Mouse (Mus musculus) forebrain, embryonic 16.5 days (tissue): ENCODE results near the gene Gab1. TPM values are rescaled to one million over a fixed set of nuclear protein-coding genes. Genes with fewer than 3 reads are reported as not detected.

Experiments
- ATAC-seq: fragments of 200-750 bp; cut with Nextera tagmentation; 2 replicates; pipeline ENCODE4 v1.8.0; 2017; ENCODE audit warnings: mild to moderate bottlenecking, moderate library complexity
- H3K27ac ChIP-seq: fragments of 300-500 bp; sonication (generic); 2 replicates; pipeline ENCODE4 v1.5.1; 2014; ENCODE audit warnings: low read length, control low read depth
- H3K27me3 ChIP-seq: fragments of 300-500 bp; sonication (generic); replicated peaks from 2 replicates; pipeline ENCODE4 v1.6.1; 2014; ENCODE audit warnings: low read length; ENCODE audit not compliant: control insufficient read depth, insufficient read depth
- H3K36me3 ChIP-seq: fragments of 300-500 bp; sonication (generic); 2 replicates; pipeline ENCODE4 v1.6.1; 2014; ENCODE audit not compliant: control insufficient read depth, insufficient read depth
- H3K4me1 ChIP-seq: fragments of 300-500 bp; sonication (generic); replicated peaks from 2 replicates; pipeline ENCODE4 v1.6.1; 2014; ENCODE audit warnings: low read length; ENCODE audit not compliant: control insufficient read depth, insufficient read depth
- H3K4me2 ChIP-seq: fragments of 300-500 bp; sonication (generic); 2 replicates; pipeline ENCODE4 v1.6.1; 2014; ENCODE audit warnings: mild to moderate bottlenecking, low read length, control low read depth
- H3K4me3 ChIP-seq: fragments of 300-500 bp; sonication (generic); replicated peaks from 2 replicates; pipeline ENCODE4 v1.5.1; 2014; ENCODE audit warnings: mild to moderate bottlenecking, low read length, control low read depth
- H3K9ac ChIP-seq: fragments of 300-500 bp; sonication (generic); replicated peaks from 2 replicates; pipeline ENCODE4 v1.6.1; 2014; ENCODE audit warnings: low read depth, low read length, control low read depth
- H3K9me3 ChIP-seq: fragments of 300-500 bp; sonication (generic); 2 replicates; pipeline ENCODE4 v1.6.1; 2016; ENCODE audit warnings: low read length; ENCODE audit not compliant: control insufficient read depth
- WGBS: fragments of 180-500 bp; shearing (Covaris S2); extraction: QIAGEN DNeasy Blood & Tissue Kit; methylation state at CpG from one replicate; pipeline ENCODE4 v1.1.7; 2014; 5-methylcytosine and 5-hydroxymethylcytosine counted together
- polyA plus RNA-seq: library from polyadenylated mRNA; unstranded; fragments of >200 nt; fragmentation: Nextera tagmentation; extraction: Ambion mirVana; gene quantifications from 2 replicates; pipeline ENCODE4 v1.2.1, GENCODE M21; 2015

The Gab1 gene
- polyA plus RNA-seq, 1 experiment from 2014 or later = 10.6 TPM

DNA sequence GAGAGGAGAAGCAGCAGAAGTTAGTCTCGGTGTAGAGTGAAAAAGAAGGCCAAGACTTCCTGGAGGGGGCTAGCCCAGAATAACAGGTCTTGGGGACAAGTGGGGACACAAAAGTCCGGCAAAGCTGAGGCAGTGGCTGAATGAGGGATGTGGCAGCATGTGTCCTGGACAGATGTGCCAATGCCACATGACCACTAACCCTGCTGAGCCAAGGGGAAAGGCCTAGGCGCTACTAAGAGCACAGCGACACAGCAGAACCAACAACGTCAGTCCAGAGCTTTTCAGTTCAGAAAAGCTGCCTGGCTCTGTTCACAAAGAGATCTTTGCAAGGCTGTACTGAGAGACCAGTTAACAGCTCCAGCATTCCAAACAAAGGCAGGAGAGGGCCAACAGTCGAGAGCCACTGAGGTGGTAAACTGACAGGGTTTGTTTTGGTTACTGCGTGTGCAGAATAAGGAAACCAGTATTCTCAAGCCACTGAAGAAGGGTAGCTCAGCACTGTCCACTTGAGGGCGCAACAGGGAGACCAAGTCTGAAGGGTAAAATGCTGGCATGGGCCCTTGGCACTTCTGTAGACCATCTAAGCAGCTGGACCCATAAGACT, 15.0 kb downstream of the Gab1 start:
- no peak overlapping the region for H3K4me3 ChIP-seq
- H3K9me3 ChIP-seq = no peaks in the 10 kb centered on the region
- peak; percentile 63 for ATAC-seq
- no peaks in the 10 kb centered on the region for H3K36me3 ChIP-seq
- no peaks in the 10 kb centered on the region for H3K27me3 ChIP-seq
- no peak overlapping the region for H3K4me2 ChIP-seq
- peaks cover 28% of the 10 kb centered on the region for H3K4me1 ChIP-seq
- WGBS = 43% methylated on average over 8 of the region's 8 CpGs
- H3K27ac ChIP-seq = peak overlapping the region; percentile 17
- H3K9ac ChIP-seq = no peak overlapping the region

DNA sequence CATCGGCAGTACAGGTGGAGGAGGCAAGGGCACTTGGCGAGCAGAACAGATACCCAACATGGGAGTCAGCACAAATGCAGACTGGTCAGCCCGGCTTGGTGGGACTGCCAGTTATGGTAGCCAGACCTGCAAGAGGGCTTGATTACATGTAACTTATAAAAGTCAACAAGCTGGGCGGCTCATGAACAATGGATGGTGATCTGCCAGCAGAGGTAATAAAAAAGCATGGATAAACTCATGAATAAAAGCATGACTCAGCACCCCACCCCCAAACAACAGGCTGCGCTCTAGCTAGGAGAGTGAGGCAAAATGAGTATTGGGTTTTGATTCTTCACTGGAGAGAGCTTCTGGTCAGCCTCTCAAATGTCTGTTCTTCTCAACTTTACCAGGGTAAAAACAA, 16.9 kb downstream of the Gab1 start:
- Histone ChIP-seq H3K36me3 (no peaks in the 10 kb centered on the region), H3K9ac (no peak overlapping the region), H3K27me3 (no peaks in the 10 kb centered on the region), H3K4me2 (no peak overlapping the region), H3K27ac (no peak overlapping the region), H3K4me3 (no peak overlapping the region), H3K4me1 (peaks cover 14% of the 10 kb centered on the region), H3K9me3 (no peaks in the 10 kb centered on the region)
- 87% methylated on average over 5 of the region's 5 CpGs for WGBS
- ATAC-seq = no peak

DNA sequence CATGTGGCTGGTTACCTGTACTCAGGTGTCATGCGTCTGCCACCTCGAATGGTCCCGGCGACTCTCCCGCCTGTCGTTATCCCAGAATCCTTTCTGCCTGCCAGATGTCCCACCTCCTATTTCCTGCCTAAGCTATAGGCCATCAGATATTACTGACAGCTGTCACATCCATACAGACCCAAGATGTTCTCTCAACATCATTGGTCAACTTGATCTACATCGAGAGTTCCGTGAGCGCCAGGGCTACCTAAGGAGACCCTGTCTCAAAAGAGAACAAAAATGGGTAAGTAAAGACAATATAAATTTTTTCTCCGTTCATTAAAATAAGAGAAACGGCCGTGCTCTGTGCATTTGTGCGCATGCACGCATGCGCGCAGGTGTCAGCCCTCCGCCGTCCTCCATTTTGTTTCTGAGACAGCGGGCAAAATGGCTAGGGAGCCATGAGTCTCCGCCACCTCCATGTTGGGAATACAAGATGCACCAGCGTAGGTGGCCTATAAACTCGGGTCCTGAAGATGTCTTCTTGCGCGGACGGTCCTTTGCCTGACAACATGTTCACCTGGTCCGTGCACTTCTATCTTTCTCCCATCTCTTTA, 21.0 kb downstream of the Gab1 start:
- no peak for ATAC-seq
- 96% methylated on average over 26 of the region's 26 CpGs for WGBS
- no peak overlapping the region for H3K9ac ChIP-seq
- no peaks in the 10 kb centered on the region for H3K9me3 ChIP-seq
- no peak overlapping the region for H3K27ac ChIP-seq
- H3K36me3 ChIP-seq = no peaks in the 10 kb centered on the region
- H3K27me3 ChIP-seq = no peaks in the 10 kb centered on the region
- no peak overlapping the region for H3K4me2 ChIP-seq
- H3K4me1 ChIP-seq = peaks cover 11% of the 10 kb centered on the region
- H3K4me3 ChIP-seq = no peak overlapping the region

DNA sequence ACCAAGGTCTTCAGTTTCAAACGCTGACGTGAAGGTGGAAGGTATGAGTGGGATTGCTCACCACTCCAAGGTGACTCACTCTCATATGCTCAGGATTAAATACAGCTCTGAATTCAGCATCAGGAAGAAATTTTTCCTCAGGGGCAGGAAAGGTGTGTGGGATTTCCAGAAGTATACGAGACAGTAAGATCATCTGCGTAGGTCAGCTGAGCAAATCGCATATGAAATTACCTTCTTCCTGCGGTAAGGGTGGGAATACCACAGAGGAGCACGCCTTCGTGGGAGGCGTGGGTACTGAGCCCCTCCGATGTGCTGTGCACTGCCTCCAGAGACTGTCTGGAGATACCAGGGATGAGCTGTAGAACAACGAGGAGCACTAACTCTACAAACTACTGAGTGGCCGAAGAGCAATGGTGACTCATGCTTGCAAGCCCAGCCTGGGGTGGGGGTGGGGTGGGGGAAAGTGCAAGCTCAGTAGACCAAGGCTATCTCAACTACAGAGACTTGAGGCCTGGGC, 22.4 kb downstream of the Gab1 start:
- Histone ChIP-seq H3K4me1 (peaks cover 19% of the 10 kb centered on the region), H3K9ac (no peak overlapping the region), H3K27ac (no peak overlapping the region), H3K27me3 (no peaks in the 10 kb centered on the region), H3K9me3 (no peaks in the 10 kb centered on the region), H3K4me2 (no peak overlapping the region), H3K36me3 (no peaks in the 10 kb centered on the region), H3K4me3 (no peak overlapping the region)
- 89% methylated on average over 12 of the region's 12 CpGs for WGBS
- no peak for ATAC-seq

DNA sequence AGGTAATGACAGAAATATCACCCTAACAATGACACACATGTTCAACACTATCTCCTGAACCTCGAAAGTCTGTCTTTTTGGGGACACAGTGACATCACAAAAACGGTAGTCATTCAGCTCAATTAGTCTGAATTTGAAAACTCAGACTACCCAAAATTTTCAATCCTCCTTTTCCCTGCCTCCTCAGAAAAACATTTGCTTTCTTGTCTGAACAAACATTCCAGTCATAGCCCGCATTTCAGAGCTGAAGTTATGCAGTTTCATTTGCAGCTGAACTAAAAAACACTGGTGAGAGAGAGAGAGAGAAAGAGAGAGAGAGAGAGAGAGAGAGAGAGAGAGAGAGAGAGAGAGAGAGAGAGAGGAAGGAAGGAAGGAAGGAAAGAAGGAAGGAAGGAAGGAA, 23.2 kb downstream of the Gab1 start:
- H3K9ac ChIP-seq = no peak overlapping the region
- peak; percentile 5; the same call in 1 of the 2 replicates for ATAC-seq
- peaks cover 19% of the 10 kb centered on the region for H3K4me1 ChIP-seq
- no peak overlapping the region for H3K4me2 ChIP-seq
- H3K36me3 ChIP-seq = no peaks in the 10 kb centered on the region
- H3K9me3 ChIP-seq = no peaks in the 10 kb centered on the region
- no peaks in the 10 kb centered on the region for H3K27me3 ChIP-seq
- H3K4me3 ChIP-seq = no peak overlapping the region
- H3K27ac ChIP-seq = no peak overlapping the region
- 32% methylated on average over 3 of the region's 3 CpGs for WGBS

DNA sequence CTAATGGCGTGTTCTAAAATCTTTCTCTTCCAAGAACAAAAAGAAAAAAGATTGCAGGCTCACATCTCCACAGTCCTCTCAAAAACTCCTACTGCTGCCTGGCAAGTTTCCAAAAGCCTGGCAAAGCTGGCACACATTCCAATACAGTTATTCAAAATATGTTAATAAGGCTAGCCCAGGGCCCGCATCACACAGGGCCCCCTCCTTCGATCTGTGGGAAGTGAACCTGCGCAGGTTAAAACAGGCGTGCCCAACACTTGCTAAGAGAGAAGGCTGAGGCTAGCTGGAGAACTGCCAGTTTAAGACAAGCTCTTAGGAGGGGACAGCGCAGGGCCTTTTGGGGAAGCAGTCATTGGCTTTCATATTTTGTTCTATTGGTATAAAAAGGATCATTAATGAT, 23.7 kb downstream of the Gab1 start:
- Histone ChIP-seq H3K9ac (no peak overlapping the region), H3K27me3 (no peaks in the 10 kb centered on the region), H3K9me3 (no peaks in the 10 kb centered on the region), H3K27ac (no peak overlapping the region; the same call in 1 of the 2 replicates), H3K36me3 (no peaks in the 10 kb centered on the region), H3K4me2 (peak overlapping the region; percentile 31), H3K4me1 (peaks cover 19% of the 10 kb centered on the region), H3K4me3 (no peak overlapping the region)
- 11% methylated on average over 6 of the region's 6 CpGs for WGBS
- peak; percentile 81 for ATAC-seq

DNA sequence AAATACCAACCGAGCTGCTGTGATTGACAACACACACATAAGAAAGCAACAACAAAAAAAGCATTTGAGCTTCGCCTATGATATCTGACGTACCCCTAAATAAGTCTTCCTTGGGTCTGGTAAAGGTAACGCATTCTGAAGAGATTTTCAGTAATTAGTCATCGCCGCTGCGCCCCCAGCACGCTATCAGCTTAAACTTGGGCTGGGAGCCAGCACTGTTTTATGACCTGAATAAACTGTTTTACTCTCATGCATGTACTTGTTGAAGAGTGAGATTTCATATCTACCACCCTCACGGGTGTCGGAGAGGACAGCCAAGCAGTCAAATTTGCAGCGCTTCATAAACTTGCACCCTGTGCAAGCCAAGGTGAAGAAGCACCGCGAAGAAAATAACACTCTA, 26.7 kb downstream of the Gab1 start:
- no peak for ATAC-seq
- Histone ChIP-seq H3K4me2 (no peak overlapping the region), H3K27me3 (no peaks in the 10 kb centered on the region), H3K4me1 (peaks cover 19% of the 10 kb centered on the region), H3K9me3 (no peaks in the 10 kb centered on the region), H3K9ac (no peak overlapping the region), H3K4me3 (no peak overlapping the region), H3K36me3 (no peaks in the 10 kb centered on the region), H3K27ac (no peak overlapping the region)
- WGBS = 39% methylated on average over 13 of the region's 13 CpGs

DNA sequence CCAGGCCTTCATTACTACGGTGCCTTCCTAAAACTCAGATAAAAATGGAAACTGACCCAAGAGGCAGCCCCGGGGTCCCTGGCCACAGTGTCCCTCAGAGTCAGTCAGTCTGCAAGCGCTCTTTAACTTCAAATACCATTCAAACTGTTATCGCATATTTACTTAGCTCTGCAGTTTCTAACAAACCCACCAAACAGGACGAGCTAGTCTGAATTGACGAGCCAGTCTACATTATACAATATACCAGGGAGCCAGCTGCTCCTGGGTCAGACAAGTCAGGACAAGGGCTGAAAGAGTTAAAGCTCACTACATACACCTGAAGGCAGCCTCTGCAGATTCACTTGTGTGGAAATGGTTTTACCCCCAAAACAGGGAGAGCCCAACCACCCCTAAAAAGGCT, 27.1 kb downstream of the Gab1 start:
- Histone ChIP-seq H3K4me2 (no peak overlapping the region), H3K36me3 (no peaks in the 10 kb centered on the region), H3K27me3 (no peaks in the 10 kb centered on the region), H3K27ac (no peak overlapping the region), H3K9ac (no peak overlapping the region), H3K4me1 (peaks cover 24% of the 10 kb centered on the region), H3K4me3 (no peak overlapping the region), H3K9me3 (no peaks in the 10 kb centered on the region)
- WGBS = 65% methylated on average over 6 of the region's 6 CpGs
- no peak for ATAC-seq

DNA sequence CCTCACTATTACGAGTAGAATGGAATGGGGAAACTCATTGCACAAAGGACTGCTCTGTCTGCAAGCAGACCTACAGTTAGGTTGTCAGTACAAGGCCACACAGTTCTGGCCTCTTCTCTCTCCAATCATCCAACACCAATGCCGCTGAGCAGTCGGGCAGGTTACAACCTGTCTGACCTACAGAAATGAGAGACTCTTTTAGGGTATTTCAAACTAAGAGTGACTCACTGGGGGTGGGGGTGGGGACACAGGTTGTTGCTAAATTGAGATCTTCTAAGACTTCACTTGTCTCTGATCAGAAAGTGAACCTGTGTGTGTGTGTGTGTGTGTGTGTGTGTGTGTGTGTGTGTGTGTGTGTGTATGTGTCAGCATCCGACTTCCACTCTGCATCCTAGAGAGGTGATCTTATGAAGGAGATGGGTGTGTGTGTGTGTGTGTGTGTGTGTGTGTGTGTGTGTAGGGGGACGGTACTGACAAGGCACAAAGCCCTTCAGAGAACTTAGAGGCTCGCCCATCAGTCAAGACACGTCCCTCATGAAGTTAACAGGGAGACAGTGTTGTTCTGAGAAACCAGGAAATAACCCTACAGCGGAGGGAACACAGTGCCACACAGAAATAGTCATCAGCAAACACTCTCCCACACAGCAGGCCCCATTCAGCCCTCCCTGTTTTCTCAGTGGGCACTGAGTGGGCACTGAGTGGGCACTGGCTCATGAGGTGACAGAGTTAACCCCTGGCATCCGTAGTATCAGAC, 27.7 kb downstream of the Gab1 start:
- Histone ChIP-seq H3K9ac (no peak overlapping the region), H3K9me3 (no peaks in the 10 kb centered on the region), H3K27ac (no peak overlapping the region), H3K4me1 (peaks cover 27% of the 10 kb centered on the region), H3K36me3 (no peaks in the 10 kb centered on the region), H3K27me3 (no peaks in the 10 kb centered on the region), H3K4me2 (no peak overlapping the region), H3K4me3 (no peak overlapping the region)
- ATAC-seq = no peak
- WGBS = 76% methylated on average over 9 of the region's 9 CpGs
